Mouse (Mus musculus) MEL (cell line): ENCODE measurements around the gene Sbp.

Experiments used
- CHD1 ChIP-seq: IDR thresholded peaks from 2 replicates; pipeline ENCODE4 v1.6.1; 2012; ENCODE audit warnings: low read depth, mild to moderate bottlenecking, inconsistent platforms, low read length, improper control_type of control experiment
- CTCF ChIP-seq, 3 experiments: IDR thresholded peaks in 2 of 3; conservative IDR thresholded peaks in 1 of 3; 2 replicates each; pipeline ENCODE4 v1.5.1; 2011 to 2012; ENCODE audit warnings: low read length in 3 of 3, low read depth in 2 of 3, mild to moderate bottlenecking in 2 of 3, improper control_type of control experiment in 1 of 3, inconsistent platforms in 1 of 3, mixed read lengths in 1 of 3, moderate library complexity in 1 of 3; ENCODE audit not compliant: control insufficient read depth in 1 of 3, insufficient read depth in 1 of 3, poor library complexity in 1 of 3, severe bottlenecking in 1 of 3
- HCFC1 ChIP-seq: IDR thresholded peaks from 2 replicates; pipeline ENCODE4 v1.6.1; 2012; ENCODE audit warnings: low read depth, mild to moderate bottlenecking, inconsistent platforms, low read length, improper control_type of control experiment, moderate library complexity
- TBP ChIP-seq: IDR thresholded peaks from 2 replicates; pipeline ENCODE4 v1.8.0; 2011; ENCODE audit warnings: low read depth, low read length, improper control_type of control experiment
- TCF12 ChIP-seq: IDR thresholded peaks from 2 replicates; pipeline ENCODE4 v1.6.1; 2014; ENCODE audit warnings: low read depth, mild to moderate bottlenecking, inconsistent platforms, low read length, improper control_type of control experiment, moderate library complexity
- ZNF384 ChIP-seq: IDR thresholded peaks from 2 replicates; pipeline ENCODE4 v1.6.1; 2012; ENCODE audit warnings: low read depth, mild to moderate bottlenecking, inconsistent platforms, low read length, improper control_type of control experiment

DNA sequence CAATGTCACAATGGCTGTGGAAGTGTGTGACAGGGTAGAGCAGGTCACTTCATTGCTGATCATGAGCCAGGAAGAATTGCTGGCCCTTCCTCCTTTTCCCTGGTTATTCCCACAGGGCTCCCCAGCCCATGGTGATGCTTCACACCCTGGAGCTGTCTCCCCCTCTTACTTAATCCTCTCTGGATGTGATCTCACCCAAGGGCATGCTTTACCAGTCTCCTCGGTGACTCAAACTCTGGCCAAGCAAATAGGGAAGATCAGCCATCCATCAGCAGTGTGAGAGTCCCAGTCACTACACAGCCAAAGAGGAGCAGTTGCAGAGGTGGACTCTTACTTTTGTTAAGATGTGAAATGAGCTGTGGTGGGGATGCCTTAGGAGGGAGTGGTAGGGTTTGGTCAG is 43.5 kb downstream of the Sbp start:
- TF ChIP-seq HCFC1, result no peak
- TF ChIP-seq ZNF384, result no peak
- no peak for TF ChIP-seq CHD1
- TF ChIP-seq TCF12, result no peak
- TF ChIP-seq TBP, result no peak
- TF ChIP-seq CTCF (IDR thresholded peaks at IDR 0.05 in 2 of 3, conservative IDR thresholded peaks at IDR 0.05 in 1 of 3; ENCODE audit: control insufficient read depth in 1 of 3, insufficient read depth in 1 of 3, low read depth in 2 of 3, low read length in 3 of 3, poor library complexity in 1 of 3, severe bottlenecking in 1 of 3), result no peak
